In the genomic region with DNA sequence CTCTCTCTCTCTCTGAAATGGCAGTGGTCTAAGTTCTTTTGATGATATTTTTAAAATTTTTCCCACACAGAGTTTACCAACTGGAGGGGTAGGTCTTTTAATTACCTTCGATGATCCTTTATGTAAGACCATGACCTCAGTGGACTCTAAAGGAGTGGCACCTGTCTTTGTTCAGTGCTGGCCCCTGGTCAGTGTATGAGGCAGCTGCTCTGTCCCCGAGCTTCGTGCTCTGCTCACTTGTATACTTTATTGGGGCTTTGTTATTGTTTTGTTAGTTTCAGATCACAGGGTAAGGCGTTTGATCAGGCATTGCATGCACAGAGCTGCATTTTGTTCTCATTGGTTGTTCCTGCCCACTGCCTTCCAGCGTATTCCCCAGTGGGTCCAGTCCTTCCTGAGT, we compare ENCODE assay signal across 14 mouse cellular contexts. TPM values are rescaled to one million over a fixed set of nuclear protein-coding genes. Genes with fewer than 3 reads are reported as not detected.
"Had no signal": no experiment of that assay in that cellular context is flagged by ENCODE, and none has a peak within 500 bp of the region (broad histone marks: within the 10 kb centered on the region; RNA-seq: fewer than 3 reads in every experiment).

No protein-coding gene starts in this region.

- H3K9ac ChIP-seq: kidney, embryonic 15.5 days; liver, embryonic 13.5 days; liver, postnatal 0 days; lung, embryonic 15.5 days; midbrain, embryonic 12.5 days had no signal

- H3K4me2 ChIP-seq: kidney, embryonic 15.5 days; liver, embryonic 13.5 days; lung, embryonic 15.5 days; midbrain, embryonic 12.5 days had no signal

- H3K27ac ChIP-seq: kidney, embryonic 15.5 days; left cerebral cortex, adult 2 months; liver, embryonic 13.5 days; lung, embryonic 15.5 days; macrophage; midbrain, embryonic 12.5 days had no signal

- H3K4me1 ChIP-seq: liver, embryonic 13.5 days had no signal

- H3K27me3 ChIP-seq: kidney, embryonic 15.5 days; liver, embryonic 13.5 days; lung, embryonic 15.5 days; megakaryocyte, embryonic 14.5 days; midbrain, embryonic 12.5 days had no signal

- H3K9me3 ChIP-seq: kidney, embryonic 15.5 days; liver, embryonic 13.5 days; lung, embryonic 15.5 days; megakaryocyte, embryonic 14.5 days; midbrain, embryonic 12.5 days had no signal

- DNase-seq: liver; liver, embryonic 13.5 days; lung, postnatal 14 days; spleen, adult 18-20 months; thymus, adult 2 months; thymus, postnatal 25 days had no signal

- ATAC-seq: liver, postnatal 0 days had no signal

- H3K4me3 ChIP-seq: kidney, embryonic 15.5 days; left cerebral cortex, adult 2 months; liver, embryonic 13.5 days; lung, embryonic 15.5 days; megakaryocyte, embryonic 14.5 days; midbrain, embryonic 12.5 days had no signal

RNA-seq across cellular contexts. Expression of a gene that starts 20.0 kb away (rescaled TPM):
- polyA plus RNA-seq: liver, postnatal 0 days; urinary bladder, adult 2 months had no signal
